In the genomic region with DNA sequence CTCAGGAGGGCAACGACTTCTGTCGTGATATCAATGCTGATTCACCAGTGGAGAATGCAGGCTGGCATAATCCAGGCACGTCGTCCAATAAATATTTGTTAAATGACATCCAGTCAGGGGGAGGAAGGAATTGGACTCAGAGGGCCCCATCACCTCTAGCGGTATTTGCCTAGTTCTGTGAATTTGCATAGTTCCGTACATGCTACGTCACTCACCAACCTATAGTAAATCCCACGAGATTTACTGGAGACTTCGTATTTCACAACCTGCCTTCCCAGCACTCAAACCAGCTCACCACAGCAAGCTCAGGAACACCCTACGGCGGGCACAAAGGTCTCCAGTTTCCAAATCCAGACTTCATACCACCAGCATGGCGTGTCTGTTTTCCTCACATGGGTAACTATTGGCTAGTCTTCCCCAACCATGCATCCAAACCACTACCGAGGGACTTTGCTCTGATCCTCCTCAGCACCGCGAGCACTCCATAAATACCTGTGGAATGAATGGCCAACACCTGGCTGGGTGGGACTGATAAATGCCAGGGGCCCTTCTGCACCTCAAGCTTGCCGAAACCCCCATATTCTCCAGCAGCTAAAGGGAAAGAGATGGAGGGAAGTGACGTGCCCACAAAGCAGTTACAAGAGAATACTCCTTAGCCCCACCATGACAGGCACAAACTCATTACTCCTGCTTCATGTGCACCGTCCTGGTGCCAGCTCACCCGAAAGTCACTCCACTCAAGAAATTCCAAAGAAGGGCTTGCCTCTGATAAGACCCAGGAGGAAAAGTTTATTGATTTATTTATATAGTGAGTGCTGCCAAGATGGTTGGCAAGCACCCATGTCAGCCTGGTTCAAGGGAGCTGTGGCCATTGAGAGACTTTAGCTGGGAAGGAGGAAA, we compare ENCODE assay signal across 10 mouse cellular contexts. TPM values are rescaled to one million over a fixed set of nuclear protein-coding genes. Genes with fewer than 3 reads are reported as not detected.
DNase-seq lines count a peak whose midpoint lies in the region; ATAC-seq and TF ChIP-seq lines count a peak whose summit lies in the region.
"Had no signal": no experiment of that assay in that cellular context is flagged by ENCODE, and none has a peak within 500 bp of the region (broad histone marks: within the 10 kb centered on the region; RNA-seq: fewer than 3 reads in every experiment).

No protein-coding gene starts in this region.

- H3K4me2 ChIP-seq in kidney, embryonic 14.5 days (replicated peaks; ENCODE audit: low read depth, low read length), result no peak overlapping the region
- peak overlapping the region; percentile 39 for H3K4me2 ChIP-seq in intestine, embryonic 15.5 days (replicated peaks)
- H3K4me2 ChIP-seq: limb, embryonic 12.5 days; midbrain, embryonic 12.5 days had no signal

- no peaks in the 10 kb centered on the region for H3K27me3 ChIP-seq in kidney, embryonic 14.5 days (ENCODE audit: control insufficient read depth, insufficient read depth, low read length)
- H3K27me3 ChIP-seq in C2C12 (ENCODE audit: control insufficient read depth, insufficient read depth, insufficient read length), result no peaks in the 10 kb centered on the region
- H3K27me3 ChIP-seq in intestine, embryonic 15.5 days (replicated peaks), result no peaks in the 10 kb centered on the region

- H3K9ac ChIP-seq in kidney, embryonic 14.5 days (ENCODE audit: low read depth, low read length), result no peak overlapping the region
- no peak overlapping the region for H3K9ac ChIP-seq in intestine, embryonic 15.5 days
- H3K9ac ChIP-seq: limb, embryonic 12.5 days; midbrain, embryonic 12.5 days had no signal

- no peaks in the 10 kb centered on the region for H3K9me3 ChIP-seq in kidney, embryonic 14.5 days (ENCODE audit: control insufficient read depth, low read length)
- no peaks in the 10 kb centered on the region for H3K9me3 ChIP-seq in intestine, embryonic 15.5 days
- H3K9me3 ChIP-seq: limb, embryonic 12.5 days; midbrain, embryonic 12.5 days had no signal

- no peak for TF ChIP-seq CTCF in C2C12 (IDR thresholded peaks at IDR 0.05; ENCODE audit: control insufficient read depth, insufficient read depth, insufficient read length)

- ATAC-seq in kidney, embryonic 14.5 days (ENCODE audit: low FRiP score, low TSS enrichment), result no peak
- ATAC-seq in intestine, embryonic 15.5 days, result peak; percentile 82
- ATAC-seq in megakaryocyte-erythroid progenitor cell, adult 5-6 weeks (replicated peaks; ENCODE audit: low FRiP score, low TSS enrichment, poor library complexity, severe bottlenecking), result no peak
- ATAC-seq: hindbrain, postnatal 0 days had no signal

- 87% methylated on average over 19 of the region's 19 CpGs for WGBS in kidney, embryonic 14.5 days
- 59% methylated on average over 19 of the region's 19 CpGs for whole genome bisulfite sequencing in intestine, embryonic 15.5 days

- H3K79me2 ChIP-seq in C2C12 (ENCODE audit: control insufficient read depth, insufficient read depth), result peaks cover 69% of the 10 kb centered on the region

- DNase-seq in kidney, adult 11 months, result peak; percentile 69
- DNase-seq in lung, postnatal 36 days, result peak; percentile 88
- DNase-seq in natural killer cell, adult 2 months (ENCODE audit: low spot score in 2 of 2), result no peak

- H3K36me3 ChIP-seq in kidney, embryonic 14.5 days (ENCODE audit: control insufficient read depth, insufficient read depth, low read length), result no peaks in the 10 kb centered on the region
- H3K36me3 ChIP-seq in C2C12 (ENCODE audit: control insufficient read depth, insufficient read depth), result peaks cover 4% of the 10 kb centered on the region
- no peaks in the 10 kb centered on the region for H3K36me3 ChIP-seq in intestine, embryonic 15.5 days
- H3K36me3 ChIP-seq: limb, embryonic 12.5 days; midbrain, embryonic 12.5 days had no signal

- H3K4me3 ChIP-seq in kidney, embryonic 14.5 days (ENCODE audit: low read length), result no peak overlapping the region
- H3K4me3 ChIP-seq in C2C12 (ENCODE audit: insufficient read depth, poor library complexity, severe bottlenecking), result no peak overlapping the region
- H3K4me3 ChIP-seq in intestine, embryonic 15.5 days (replicated peaks), result 0 out of 2 replicates have a peak overlapping the region, but pooled peaks have one; percentile 3
- H3K4me3 ChIP-seq: limb, embryonic 12.5 days; midbrain, embryonic 12.5 days had no signal

- H3K79me3 ChIP-seq in C2C12 (ENCODE audit: low read depth), result peaks cover 16% of the 10 kb centered on the region

- no peak overlapping the region for H3K27ac ChIP-seq in kidney, embryonic 14.5 days (ENCODE audit: low read depth, low read length)
- peak overlapping the region; percentile 78 for H3K27ac ChIP-seq in intestine, embryonic 15.5 days
- H3K27ac ChIP-seq: hindbrain, postnatal 0 days; limb, embryonic 12.5 days had no signal

- H3K4me1 ChIP-seq in kidney, embryonic 14.5 days (ENCODE audit: control insufficient read depth, insufficient read depth, low read length), result no peaks in the 10 kb centered on the region
- peaks cover 12% of the 10 kb centered on the region; the same call in 1 of the 2 replicates for H3K4me1 ChIP-seq in intestine, embryonic 15.5 days (replicated peaks)
- H3K4me1 ChIP-seq: limb, embryonic 12.5 days had no signal

- peak overlapping the region; percentile 14 for H3ac ChIP-seq in C2C12 (ENCODE audit: control insufficient read depth, insufficient read length, low read depth)

TF ChIP-seq in C2C12, 6 proteins besides CTCF, POLR2A, EP300 and RAD21:
- TF ChIP-seq MYOD1 (IDR thresholded peaks at IDR 0.05; ENCODE audit: control insufficient read depth, insufficient read length, low read depth) (peak; percentile 44), CEBPB (IDR thresholded peaks at IDR 0.05; ENCODE audit: low read depth) (peak; percentile 91), USF1 (IDR thresholded peaks at IDR 0.05; ENCODE audit: low read depth) (no peak), MAX (IDR thresholded peaks at IDR 0.05) (no peak), FOSL1 (IDR thresholded peaks at IDR 0.05; ENCODE audit: insufficient read depth, low read length, poor library complexity, severe bottlenecking) (no peak), MYOG (IDR thresholded peaks at IDR 0.05; ENCODE audit: control insufficient read depth, extremely low read depth, insufficient read length) (no peak)

RNA-seq across cellular contexts. Expression of a gene that starts 9.3 kb away (rescaled TPM):
- polyA plus RNA-seq in kidney, embryonic 14.5 days (2014; fragmentation: Nextera tagmentation; extraction: Ambion mirVana), result 5.0 and 9.5 TPM in 2 replicates
- 4.6 TPM for polyA plus RNA-seq in C2C12 (2012; fragmentation: generic; extraction: Trizol)
- polyA plus RNA-seq in intestine, embryonic 15.5 days (2015; fragmentation: Nextera tagmentation; extraction: Ambion mirVana), result 14.0 and 14.1 TPM in 2 replicates
- total RNA-seq in megakaryocyte-erythroid progenitor cell, adult 5-6 weeks (2014; fragmentation: Nextera tagmentation), result not detected in 2 replicates
- total RNA-seq in megakaryocyte-erythroid progenitor cell, adult 5-6 weeks (2017), result not detected in 2 replicates

Comparison
In these comparisons a context has a peak if more than half of its experiments do, and no peak if none do; other contexts are left out.
1. DNase-seq: peak in kidney, adult 11 months (single experiment) and lung, postnatal 36 days (single experiment); none in natural killer cell, adult 2 months (0 of 2).